Mouse (Mus musculus): ENCODE results near the gene Slc45a2. TPM values are rescaled to one million over a fixed set of nuclear protein-coding genes. Genes with fewer than 3 reads are reported as not detected.

Slc45a2 gene
- total RNA-seq, 2 experiments from 2014 or later = not detected

DNA sequence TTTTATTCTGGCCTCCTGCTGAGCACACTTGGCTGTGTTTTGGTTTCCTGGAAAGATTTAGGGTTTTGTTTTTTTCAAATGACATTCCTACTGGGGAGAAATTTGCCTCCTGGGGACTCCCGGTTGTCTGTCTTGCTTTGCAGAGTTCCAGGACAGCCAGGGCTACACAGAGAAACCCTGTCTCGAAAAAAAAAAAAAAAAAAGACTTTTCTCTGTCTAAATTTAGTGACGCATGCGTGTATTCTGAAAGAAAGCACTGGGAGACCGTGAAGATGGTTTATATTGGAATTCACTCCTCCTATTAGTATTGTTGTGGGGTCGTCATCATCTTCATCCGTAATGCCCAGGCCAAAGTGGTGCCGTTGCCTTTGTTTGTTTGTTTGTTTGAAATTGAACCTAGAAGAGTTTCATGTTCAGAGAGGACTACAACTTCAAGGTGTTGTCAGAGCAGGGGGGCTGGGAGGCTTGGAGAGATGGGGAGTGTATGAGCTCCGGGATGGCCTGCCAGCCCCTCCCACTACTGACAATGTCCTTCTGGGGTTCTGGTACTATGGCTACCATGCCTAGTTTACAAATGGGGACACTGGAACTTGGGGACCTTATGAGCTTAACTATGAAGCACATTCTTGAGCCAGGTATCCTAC is 65.1 kb downstream of the Slc45a2 start:
- no peak for DNase-seq (ENCODE audit: low spot score in 2 of 2)

DNA sequence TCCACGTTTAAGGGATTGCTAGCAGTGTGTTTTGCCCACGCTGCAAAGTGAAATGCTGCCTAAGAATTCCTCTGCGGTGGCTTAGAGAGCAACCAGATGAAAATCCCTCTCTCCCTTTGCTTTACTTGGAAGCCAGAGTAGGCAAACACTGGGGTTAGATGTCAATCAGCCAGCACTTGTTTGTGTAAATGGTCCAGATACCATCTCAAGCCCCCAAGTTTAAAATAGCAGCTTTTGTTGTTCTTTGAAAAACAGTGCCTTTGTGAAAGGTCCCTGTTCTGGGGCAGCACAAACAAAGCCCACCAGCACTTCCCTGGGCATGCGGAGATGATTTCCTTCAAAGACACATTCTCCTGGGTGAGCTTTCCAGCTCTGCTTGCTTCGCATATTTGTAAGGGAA is 65.8 kb downstream of the Slc45a2 start:
- DNase-seq (ENCODE audit: low spot score in 2 of 2) = no peak

GRCm38 (mm10) chr15:11067891-11068290 is 67.4 kb downstream of the Slc45a2 start:
- DNase-seq (ENCODE audit: low spot score in 2 of 2) = no peak

GRCm38 (mm10) chr15:11075726-11076361 is 75.3 kb downstream of the Slc45a2 start:
- no peak for DNase-seq (ENCODE audit: low spot score in 2 of 2)

Other genes with a start within 250 kb of the Slc45a2 start
- gene C1qtnf3, start 48.4 kb upstream of the Slc45a2 start, total RNA-seq (2021) = not detected
- 10 to 100 TPM; 13.2 TPM for gene Amacr, start 19.0 kb upstream of the Slc45a2 start, total RNA-seq (2021)
- 1 to 10 TPM; 5.5 to 5.9 TPM for gene Rxfp3, start 37.3 kb downstream of the Slc45a2 start, total RNA-seq (2021)
- under 1 TPM; 0.30 to 0.43 TPM for gene Adamts12, start 64.1 kb downstream of the Slc45a2 start, total RNA-seq (2021)

Data from layer of hippocampus, adult 18-20 months (tissue).